Mouse (Mus musculus): ENCODE measurements around the gene Mical2. TPM values are rescaled to one million over a fixed set of nuclear protein-coding genes. Genes with fewer than 3 reads are reported as not detected.

The Mical2 gene
- total and polyA plus RNA-seq, 3 experiments = not detected

- dilution Hi-C loops (cut with MboI; ENCODE audit: extremely low pct_ligation_motif_present, extremely low pct_unique_long_range_greater_than_20kb, low sequenced_read_pairs) = no loop called here
- in situ Hi-C loops (cut with MboI; ENCODE audit: low pct_ligation_motif_present, low pct_unique_long_range_greater_than_20kb, low sequenced_read_pairs) = no loop called here
- Histone ChIP-seq H3K4me3 (replicated peaks in 1 of 3; ENCODE audit: low read depth in 2 of 3, low read length in 2 of 3, poor library complexity in 1 of 3) (no peak overlapping the region), H3K79me2 (replicated peaks; ENCODE audit: control insufficient read depth, extremely low read depth, insufficient read depth, poor library complexity, severe bottlenecking) (no peaks in the 10 kb centered on the region), H3K27me3 (replicated peaks) (no peaks in the 10 kb centered on the region), H3K27ac (ENCODE audit: insufficient read depth, low read depth) (no peak overlapping the region), H3K9me3 (replicated peaks; ENCODE audit: low read length) (no peaks in the 10 kb centered on the region), H3K9ac (ENCODE audit: insufficient read depth, low read depth) (no peak overlapping the region), H3K4me1 (ENCODE audit: control insufficient read depth in 1 of 2, insufficient read depth in 2 of 2) (peaks cover 0 to 5% of the 10 kb centered on the region in 2 experiments; a peak in 1 of 4 replicates), H3K36me3 (replicated peaks in 1 of 2; ENCODE audit: control insufficient read depth in 1 of 2, insufficient read depth in 1 of 2, low read length in 1 of 2) (no peaks in the 10 kb centered on the region), H3K4me2 (ENCODE audit: insufficient read depth, low read depth, poor library complexity, severe bottlenecking) (no peak overlapping the region)
- TF ChIP-seq MAZ (IDR thresholded peaks at IDR 0.05; ENCODE audit: low read depth, low read length) = no peak
- TF ChIP-seq NELFE (IDR thresholded peaks at IDR 0.05; ENCODE audit: low read depth, low read length) = no peak
- TF ChIP-seq CHD1 (IDR thresholded peaks at IDR 0.05; ENCODE audit: low read depth, low read length) = no peak
- TF ChIP-seq RCOR1 (conservative IDR thresholded peaks at IDR 0.05; ENCODE audit: low read depth, low read length) = no peak
- no peak for TF ChIP-seq TBP (conservative IDR thresholded peaks at IDR 0.05; ENCODE audit: low read depth, low read length)
- TF ChIP-seq EP300 (IDR thresholded peaks at IDR 0.05; ENCODE audit: low read length) = no peak
- TF ChIP-seq IRF4 (IDR thresholded peaks at IDR 0.05; ENCODE audit: low read depth, low read length) = no peak
- no peak for TF ChIP-seq ZMIZ1 (IDR thresholded peaks at IDR 0.05; ENCODE audit: low read depth, low read length)
- TF ChIP-seq MYC (IDR thresholded peaks at IDR 0.05; ENCODE audit: low read depth, low read length) = no peak
- TF ChIP-seq HCFC1 (IDR thresholded peaks at IDR 0.05; ENCODE audit: low read depth, low read length) = no peak
- no peak for TF ChIP-seq BHLHE40 (IDR thresholded peaks at IDR 0.05; ENCODE audit: low read depth, low read length)
- TF ChIP-seq ZC3H11A (IDR thresholded peaks at IDR 0.05; ENCODE audit: low read depth, low read length) = no peak
- TF ChIP-seq SIN3A (IDR thresholded peaks at IDR 0.05; ENCODE audit: low read length) = no peak
- no peak for TF ChIP-seq PAX5 (IDR thresholded peaks at IDR 0.05; ENCODE audit: low read length)
- TF ChIP-seq ETS1 (conservative IDR thresholded peaks at IDR 0.05; ENCODE audit: low read depth, low read length) = no peak
- TF ChIP-seq KAT2A (IDR thresholded peaks at IDR 0.05; ENCODE audit: insufficient replicate concordance, low read length) = no peak
- DNase-seq (ENCODE audit: extremely low read depth) = no peak
Measured at GRCm38 (mm10) chr7:112389611-112390251, 164.1 kb downstream of the Mical2 start.

DNA sequence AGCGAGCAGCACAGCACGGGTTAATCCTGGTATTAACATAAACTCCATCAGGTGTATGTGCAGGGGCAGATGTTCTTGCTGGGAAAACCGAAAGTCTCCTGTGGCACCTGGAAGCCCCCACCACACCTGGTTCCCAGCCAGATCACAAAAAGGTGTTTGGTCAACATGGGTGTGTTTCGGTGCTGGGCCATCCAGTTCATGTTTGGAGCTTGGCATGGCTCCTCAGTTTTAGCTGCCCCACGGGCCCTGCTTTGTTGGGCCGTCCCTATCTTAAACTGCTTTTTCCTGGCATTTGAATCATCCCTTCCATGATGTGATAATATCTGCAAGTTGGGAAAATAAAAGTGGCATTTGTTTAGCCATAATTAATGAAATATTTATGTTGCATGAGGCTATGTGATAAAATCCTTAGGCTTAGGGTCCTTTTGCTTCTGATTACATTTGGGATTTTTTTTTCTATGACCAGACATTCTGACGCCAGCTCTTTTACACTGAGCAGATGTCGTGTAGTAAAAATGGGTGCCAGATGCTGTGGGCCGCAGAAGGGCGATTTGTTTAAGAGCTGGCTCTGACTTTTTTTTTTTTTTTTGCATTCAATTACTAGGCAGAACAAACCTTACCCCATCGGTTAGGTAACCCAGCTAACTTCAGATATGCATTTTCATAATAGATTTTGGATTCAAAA is 164.7 kb downstream of the Mical2 start:
- Histone ChIP-seq H3K36me3 (replicated peaks in 1 of 2; ENCODE audit: control insufficient read depth in 1 of 2, insufficient read depth in 1 of 2, low read length in 1 of 2) (no peaks in the 10 kb centered on the region), H3K79me2 (replicated peaks; ENCODE audit: control insufficient read depth, extremely low read depth, insufficient read depth, poor library complexity, severe bottlenecking) (no peaks in the 10 kb centered on the region), H3K4me1 (ENCODE audit: control insufficient read depth in 1 of 2, insufficient read depth in 2 of 2) (peaks cover 0 to 5% of the 10 kb centered on the region in 2 experiments; a peak in 1 of 4 replicates), H3K9ac (ENCODE audit: insufficient read depth, low read depth) (no peak overlapping the region), H3K27me3 (replicated peaks) (no peaks in the 10 kb centered on the region), H3K9me3 (replicated peaks; ENCODE audit: low read length) (no peaks in the 10 kb centered on the region), H3K27ac (ENCODE audit: insufficient read depth, low read depth) (no peak overlapping the region), H3K4me3 (replicated peaks in 1 of 3; ENCODE audit: low read depth in 2 of 3, low read length in 2 of 3, poor library complexity in 1 of 3) (no peak overlapping the region), H3K4me2 (ENCODE audit: insufficient read depth, low read depth, poor library complexity, severe bottlenecking) (no peak overlapping the region)
- dilution Hi-C loops (cut with MboI; ENCODE audit: extremely low pct_ligation_motif_present, extremely low pct_unique_long_range_greater_than_20kb, low sequenced_read_pairs) (no loop called here), in situ Hi-C loops (cut with MboI; ENCODE audit: low pct_ligation_motif_present, low pct_unique_long_range_greater_than_20kb, low sequenced_read_pairs) (no loop called here)
- no peak for DNase-seq (ENCODE audit: extremely low read depth)
- no peak for TF ChIP-seq USF1 (IDR thresholded peaks at IDR 0.05; ENCODE audit: low read depth, low read length)

Measured in CH12.LX (cell line).